Mouse (Mus musculus) liver, adult (tissue): ENCODE measurements at regions not wholly inside any gene's neighbourhood (a gene's known extent, or its start where the extent isn't known, plus 50 kb on each side); places are given as distances from the start of the nearest gene placed in this dataset.

Source experiments
- GATA4 ChIP-seq: IDR thresholded peaks from 2 replicates; pipeline ENCODE4 v1.6.1; 2014; ENCODE audit warnings: mild to moderate bottlenecking, low read length; ENCODE audit not compliant: insufficient replicate concordance

GRCm38 (mm10) chr13:52185574-52185973 lies 339.1 kb downstream of the Gadd45g start:
- TF ChIP-seq GATA4: no peak

- TF ChIP-seq GATA4: no peak
Measured at GRCm38 (mm10) chr13:52187841-52188604, 341.5 kb downstream of the Gadd45g start.

GRCm38 (mm10) chr13:52188605-52189003 lies 342.1 kb downstream of the Gadd45g start:
- no peak for TF ChIP-seq GATA4

- TF ChIP-seq GATA4: no peak
Measured at GRCm38 (mm10) chr13:52189382-52189923, 341.6 kb downstream of the Diras2 start.

- no peak for TF ChIP-seq GATA4
Measured at GRCm38 (mm10) chr13:52190256-52190655, 340.8 kb downstream of the Diras2 start.

- TF ChIP-seq GATA4: no peak
Measured at GRCm38 (mm10) chr13:52190848-52191590, 340.1 kb downstream of the Diras2 start.

- TF ChIP-seq GATA4: no peak
Measured at GRCm38 (mm10) chr13:52196917-52197316, 334.2 kb downstream of the Diras2 start.

- no peak for TF ChIP-seq GATA4
Measured at GRCm38 (mm10) chr13:52198649-52199348, 332.3 kb downstream of the Diras2 start.

- no peak for TF ChIP-seq GATA4
Measured at GRCm38 (mm10) chr13:52202372-52202771, 328.7 kb downstream of the Diras2 start.

- no peak for TF ChIP-seq GATA4
Measured at GRCm38 (mm10) chr13:52205951-52206350, 325.1 kb downstream of the Diras2 start.

- no peak for TF ChIP-seq GATA4
Measured at GRCm38 (mm10) chr13:52216343-52216742, 314.7 kb downstream of the Diras2 start.

GRCm38 (mm10) chr13:52217066-52217465 lies 314.0 kb downstream of the Diras2 start:
- TF ChIP-seq GATA4: no peak

GRCm38 (mm10) chr13:52217741-52218140 lies 313.3 kb downstream of the Diras2 start:
- no peak for TF ChIP-seq GATA4

GRCm38 (mm10) chr13:52222315-52223097 lies 308.6 kb downstream of the Diras2 start:
- TF ChIP-seq GATA4: no peak
